Mouse (Mus musculus) liver, embryonic 15.5 days (tissue): Measurements from ENCODE around the gene Slc4a11. TPM values are rescaled to one million over a fixed set of nuclear protein-coding genes. Genes with fewer than 3 reads are reported as not detected.

Source experiments
- polyA plus RNA-seq: library from polyadenylated mRNA; unstranded; fragments of >200 nt; fragmentation: Nextera tagmentation; extraction: Ambion mirVana; gene quantifications from 2 replicates; pipeline ENCODE4 v1.2.1, GENCODE M21; 2015

Gene Slc4a11
- polyA plus RNA-seq, 1 experiment from 2014 or later: 0.14 TPM

Other genes with a start within 250 kb of the Slc4a11 start
- 30.0 and 30.7 TPM in 2 replicates for gene Ptpra, start 247.2 kb downstream of the Slc4a11 start, polyA plus RNA-seq
- 40.3 and 41.1 TPM in 2 replicates for gene Mrps26, start 133.8 kb downstream of the Slc4a11 start, polyA plus RNA-seq
- gene Oxt, start 121.3 kb downstream of the Slc4a11 start, polyA plus RNA-seq: not detected in 2 replicates
- gene Avp, start 115.0 kb downstream of the Slc4a11 start, polyA plus RNA-seq: not detected in 2 replicates
- 8.6 and 9.5 TPM in 2 replicates for gene Fastkd5, start 67.5 kb downstream of the Slc4a11 start, polyA plus RNA-seq
- gene Ubox5, start 67.5 kb downstream of the Slc4a11 start, polyA plus RNA-seq: 4.8 and 5.0 TPM in 2 replicates
- gene Lzts3, start 54.7 kb downstream of the Slc4a11 start, polyA plus RNA-seq: 1.4 and 2.0 TPM in 2 replicates
- gene Ddrgk1, start 32.9 kb downstream of the Slc4a11 start, polyA plus RNA-seq: 40.6 and 43.8 TPM in 2 replicates
- 41.0 and 44.8 TPM in 2 replicates for gene Itpa, start 29.9 kb downstream of the Slc4a11 start, polyA plus RNA-seq
- gene 4930402H24Rik, start 208.9 kb upstream of the Slc4a11 start, polyA plus RNA-seq: 9.8 and 11.4 TPM in 2 replicates
- gene Atrn, start 209.0 kb upstream of the Slc4a11 start, polyA plus RNA-seq: 2.2 and 3.0 TPM in 2 replicates